In the genomic region with DNA sequence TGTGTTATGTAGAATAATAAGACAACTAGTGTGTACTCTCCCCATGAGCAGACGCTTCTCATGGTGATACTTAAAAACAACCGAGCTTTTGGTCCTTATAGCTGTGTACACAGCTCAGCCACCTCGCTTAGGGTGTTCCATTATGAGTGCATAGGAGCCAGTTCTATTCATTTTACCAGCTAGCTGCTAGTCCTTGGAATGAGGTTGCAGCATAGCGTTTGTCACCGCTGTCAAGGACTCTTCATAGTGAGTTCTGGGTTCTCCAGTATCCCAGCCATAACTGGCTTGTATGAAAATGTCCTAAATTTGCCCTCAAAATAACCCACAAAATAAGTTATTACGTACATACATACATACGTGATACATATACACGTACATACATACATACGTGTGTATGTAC, we compare ENCODE assay signal across 21 mouse cellular contexts.
"Had no signal": no experiment of that assay in that cellular context is flagged by ENCODE, and none has a peak within 500 bp of the region (broad histone marks: within the 10 kb centered on the region; RNA-seq: fewer than 3 reads in every experiment).

No protein-coding gene starts in this region.

- H3K36me3 ChIP-seq: heart, embryonic 15.5 days; intestine, embryonic 15.5 days had no signal

- H3K4me1 ChIP-seq: intestine, embryonic 15.5 days had no signal

- DNase-seq: gastrocnemius, postnatal 14 days; heart, adult 2 months; heart, postnatal 4 days; kidney, adult 18-20 months; kidney, adult 8-10 months; kidney, postnatal 10 days; liver; liver, embryonic 13.5 days had no signal

- H3K27me3 ChIP-seq: heart, embryonic 13.5 days; heart, embryonic 15.5 days; hindbrain, embryonic 12.5 days; intestine, embryonic 15.5 days; limb, embryonic 12.5 days; liver, embryonic 13.5 days had no signal

- ATAC-seq: intestine, postnatal 0 days had no signal

- H3K9me3 ChIP-seq: heart, embryonic 13.5 days; heart, embryonic 15.5 days; hindbrain, embryonic 10.5 days; hindbrain, embryonic 12.5 days; intestine, embryonic 15.5 days; limb, embryonic 10.5 days; liver, embryonic 13.5 days had no signal

- H3K27ac ChIP-seq: heart, adult 2 months; heart, embryonic 13.5 days; heart, embryonic 15.5 days; hindbrain, embryonic 10.5 days; hindbrain, embryonic 12.5 days; hindbrain, embryonic 14.5 days; intestine, embryonic 15.5 days; layer of hippocampus, adult 2 months; left cerebral cortex, adult 2 months; limb, embryonic 10.5 days; limb, embryonic 12.5 days; liver, embryonic 13.5 days had no signal

- H3K9ac ChIP-seq: heart, embryonic 13.5 days; heart, embryonic 15.5 days; hindbrain, embryonic 12.5 days; hindbrain, embryonic 14.5 days; intestine, embryonic 15.5 days; limb, embryonic 12.5 days; liver, embryonic 13.5 days had no signal

- H3K4me3 ChIP-seq: heart, adult 2 months; heart, embryonic 13.5 days; heart, embryonic 15.5 days; hindbrain, embryonic 10.5 days; hindbrain, embryonic 12.5 days; intestine, embryonic 15.5 days; layer of hippocampus, adult 2 months; left cerebral cortex, adult 2 months; limb, embryonic 10.5 days; limb, embryonic 12.5 days; liver, embryonic 13.5 days had no signal

- H3K4me2 ChIP-seq: heart, embryonic 11.5 days; heart, embryonic 13.5 days; heart, embryonic 15.5 days; hindbrain, embryonic 12.5 days; hindbrain, embryonic 14.5 days; intestine, embryonic 15.5 days; limb, embryonic 12.5 days; liver, embryonic 11.5 days; liver, embryonic 13.5 days had no signal
